Mouse (Mus musculus): ENCODE results near the gene Umad1.

DNA sequence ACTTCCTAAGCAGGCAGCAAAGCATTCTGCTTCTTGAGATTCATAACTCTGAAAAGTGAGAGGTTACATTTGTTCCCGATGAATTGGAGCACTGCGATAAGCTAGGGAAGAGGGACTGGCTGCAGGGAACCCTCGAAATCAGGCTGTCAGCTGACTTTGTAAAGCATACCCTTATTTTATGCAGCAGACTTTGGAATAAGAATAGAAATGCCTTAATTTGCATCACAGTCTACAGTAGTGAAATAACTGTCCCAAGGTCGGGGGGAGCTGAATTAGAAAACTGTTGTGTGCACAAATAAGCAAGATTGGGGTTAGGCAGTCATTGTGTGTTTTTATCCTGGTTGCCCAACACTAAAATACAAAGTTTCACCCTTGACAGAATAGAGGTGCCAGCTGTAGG lies 94.4 kb downstream of the Umad1 start:
- no peak for TF ChIP-seq ZNF384 (IDR thresholded peaks at IDR 0.05; ENCODE audit: low read depth, low read length)
- no peak for TF ChIP-seq CHD2 (IDR thresholded peaks at IDR 0.05; ENCODE audit: low read depth, low read length)
